Mouse (Mus musculus) kidney, postnatal 4 days (tissue): ENCODE measurements at regions not wholly inside any gene's neighbourhood (a gene's known extent, or its start where the extent isn't known, plus 50 kb on each side); places are given as distances from the start of the nearest gene placed in this dataset.

Experiments
- DNase-seq, 2 experiments: peaks; one replicate each; pipeline ENCODE4 v3.0.0; 2021; ENCODE audit warnings: mixed read lengths in 2 of 2

GRCm38 (mm10) chrX:77009336-77009735, 406.6 kb upstream of the Cldn34d start:
- no peak for DNase-seq

DNA sequence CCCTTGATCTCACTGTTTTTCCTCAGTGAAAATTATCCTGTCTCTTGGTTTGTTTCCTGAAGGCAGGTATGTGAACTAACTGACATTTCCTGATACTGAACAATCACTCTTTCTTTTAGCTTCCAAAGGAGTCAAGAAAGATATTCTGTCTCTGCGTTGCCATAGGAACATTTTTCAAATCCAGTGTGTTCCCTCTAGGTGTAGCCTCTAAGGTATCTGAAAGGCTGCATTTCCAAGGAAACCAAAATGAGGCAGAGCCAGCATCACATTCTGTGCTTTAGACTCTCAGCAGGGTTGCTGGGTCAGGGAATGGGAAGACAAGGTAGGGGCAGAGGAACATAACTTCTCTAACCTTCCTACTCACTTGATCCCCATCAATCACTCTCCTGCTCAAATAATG, 411.2 kb upstream of the Cldn34d start:
- no peak for DNase-seq

GRCm38 (mm10) chrX:77050401-77051381, 448.0 kb upstream of the Cldn34d start:
- peak; percentile 34 to 57 for DNase-seq

DNA sequence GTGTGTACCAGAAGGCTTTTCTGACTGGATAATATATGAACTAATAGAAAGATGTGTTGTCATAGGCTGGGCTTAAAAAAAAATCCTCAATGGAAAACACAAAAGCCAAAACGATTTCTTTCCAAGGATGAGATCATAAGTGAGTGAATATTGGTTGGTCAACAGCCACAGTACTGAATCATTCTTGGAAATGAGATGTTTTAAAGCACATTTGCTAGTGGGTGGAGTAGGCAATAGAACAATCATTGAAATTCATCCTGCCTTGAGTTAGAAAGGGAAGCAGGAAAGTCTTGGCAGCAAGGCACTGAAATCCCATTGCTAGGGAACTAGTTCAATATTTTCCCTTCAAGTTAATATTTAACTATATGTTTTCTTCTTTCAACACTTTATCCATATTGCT, 449.3 kb upstream of the Cldn34d start:
- DNase-seq = no peak

DNA sequence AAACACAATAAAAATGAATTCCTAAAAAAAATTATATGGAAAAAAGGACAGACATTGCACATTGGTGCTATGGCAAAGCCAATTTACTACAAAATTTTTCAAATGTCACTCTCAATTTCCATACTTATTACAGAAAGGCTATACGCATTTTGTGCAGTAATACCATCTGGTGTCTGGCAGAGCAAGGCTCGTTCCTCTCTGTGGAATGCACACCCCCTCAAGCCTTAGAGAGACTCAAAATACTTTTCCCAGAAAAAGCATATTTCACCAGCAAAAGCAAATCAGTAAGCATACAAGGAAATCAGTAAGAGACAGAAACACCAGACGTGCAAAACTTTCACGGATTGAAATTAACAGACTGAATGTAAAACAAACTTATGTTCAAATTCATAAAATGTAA, 431.0 kb upstream of the Tbl1x start:
- DNase-seq = no peak

DNA sequence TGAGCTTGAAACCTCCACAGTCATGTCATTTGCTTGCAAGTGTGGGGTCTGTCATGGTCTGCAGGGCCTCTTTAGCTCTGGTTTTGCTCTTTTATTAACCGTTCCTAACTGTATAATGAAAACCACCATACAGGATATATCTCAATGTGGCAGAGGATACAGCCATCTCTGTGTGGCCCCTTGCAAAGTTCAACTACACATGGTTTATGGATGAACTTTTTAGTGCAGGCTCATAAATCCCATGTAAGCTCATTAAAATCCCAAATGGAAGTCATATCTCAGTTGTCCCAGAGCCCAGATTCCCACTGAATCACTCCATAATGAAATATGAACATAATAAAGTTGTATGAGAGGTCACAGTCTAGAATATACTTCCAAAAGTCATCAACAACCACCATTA, 428.1 kb upstream of the Tbl1x start:
- peak in 1 of 2 experiments; percentile 4 for DNase-seq

- DNase-seq = no peak
Measured at GRCm38 (mm10) chrX:77121761-77122160, 389.1 kb upstream of the Tbl1x start.
